Mouse (Mus musculus) lung, adult 2 months (tissue): ENCODE results near the gene Gtf3c1. TPM values are rescaled to one million over a fixed set of nuclear protein-coding genes. Genes with fewer than 3 reads are reported as not detected.

Experiments
- DNase-seq: peaks from one replicate; pipeline ENCODE4 v3.0.0; 2022
- H3K4me1 ChIP-seq: fragments of 200-500 bp; 2 replicates; pipeline ENCODE4 v1.6.1; 2011; ENCODE audit warnings: low read length; ENCODE audit not compliant: control insufficient read depth, insufficient read depth
- H3K4me3 ChIP-seq: fragments of 200-500 bp; replicated peaks from 2 replicates; pipeline ENCODE3; 2011; ENCODE audit warnings: low read depth, mild to moderate bottlenecking, control low read depth, low read length; ENCODE audit errors: extremely low read depth
- CTCF ChIP-seq: fragments of 200-500 bp; IDR thresholded peaks from 2 replicates; pipeline ENCODE4 v1.5.1; 2011; ENCODE audit warnings: mild to moderate bottlenecking, low read length, control low read depth; ENCODE audit not compliant: insufficient read depth
- POLR2A ChIP-seq: fragments of 200-500 bp; IDR thresholded peaks from 2 replicates; pipeline ENCODE4 v1.6.1; 2011; ENCODE audit warnings: low read depth, mild to moderate bottlenecking, control low read depth, low read length, borderline replicate concordance; ENCODE audit errors: extremely low read depth
- WGBS: fragments of 180-500 bp; shearing (Covaris S2); methylation state at CpG from one replicate; pipeline ENCODE4 v1.1.7; 2018; 5-methylcytosine and 5-hydroxymethylcytosine counted together
- polyA plus RNA-seq: library from polyadenylated mRNA; depleted of rRNA; stranded (reverse); fragments of >200 nt; gene quantifications from 2 replicates; pipeline ENCODE4 v1.2.3, GENCODE M21; 2012

Gtf3c1 gene
- polyA plus RNA-seq, 1 experiment = 68.4 TPM

- DNase-seq = peak; percentile 26
- no peak overlapping the region for H3K4me3 ChIP-seq
- TF ChIP-seq CTCF = no peak
- no peak for TF ChIP-seq POLR2A
- 72% methylated on average over 2 of the region's 2 CpGs for WGBS
- peaks cover 3% of the 10 kb centered on the region for H3K4me1 ChIP-seq
Measured at GRCm38 (mm10) chr7:125606265-125607164, 101.1 kb downstream of the Gtf3c1 start.

- Histone ChIP-seq H3K4me3 (peak overlapping the region; percentile 19), H3K4me1 (peaks cover 3% of the 10 kb centered on the region)
- TF ChIP-seq POLR2A (no peak), CTCF (no peak)
- WGBS = 41% methylated on average over 4 of the region's 4 CpGs
- no peak for DNase-seq
Measured at GRCm38 (mm10) chr7:125605725-125606139, 101.8 kb downstream of the Gtf3c1 start.

DNA sequence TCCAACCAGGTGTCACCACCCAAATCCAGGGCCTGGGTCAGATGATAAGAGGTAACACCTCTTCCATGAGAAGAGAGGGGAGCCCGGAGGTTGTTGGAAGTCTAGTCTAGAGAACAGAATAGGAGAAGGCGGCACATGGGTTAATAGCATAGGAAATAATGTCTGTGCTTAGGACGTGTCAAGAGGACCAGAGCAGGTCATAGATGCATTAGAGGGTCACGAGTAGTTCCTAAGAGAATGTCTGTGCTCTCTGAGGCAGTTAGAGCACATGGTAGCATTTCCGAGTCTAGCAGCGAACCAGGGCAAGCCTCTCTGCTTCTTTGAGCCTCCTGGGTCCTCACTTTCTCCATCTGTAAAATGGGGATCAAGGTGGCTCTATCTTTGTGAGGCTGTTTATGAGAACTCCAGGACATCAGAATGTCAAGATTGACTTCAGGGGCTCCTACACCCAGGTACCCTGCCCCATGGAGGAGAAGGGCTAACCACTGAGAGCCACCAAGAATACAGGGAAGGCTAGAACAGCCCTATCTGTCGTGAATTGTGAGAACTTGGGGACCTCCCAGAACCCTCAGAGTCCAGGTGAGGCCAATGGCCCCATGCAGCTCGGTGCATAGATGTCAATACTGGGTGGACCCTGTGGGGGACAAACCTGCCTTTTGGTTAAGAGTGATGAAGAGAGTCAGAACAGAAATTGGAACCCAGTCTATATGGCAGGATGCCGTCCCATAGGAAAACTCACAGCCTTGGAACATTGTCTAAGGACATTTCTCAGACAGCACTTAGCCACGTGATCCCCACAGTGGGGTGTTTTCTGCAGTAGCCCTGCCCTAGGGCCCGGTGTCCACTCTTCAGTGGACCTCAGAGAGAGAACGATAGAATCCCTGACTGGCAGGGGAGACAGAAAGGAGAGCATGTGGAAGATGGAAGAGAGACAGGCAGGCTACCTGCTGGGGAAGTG, 102.9 kb downstream of the Gtf3c1 start:
- 79% methylated on average over 12 of the region's 12 CpGs for WGBS
- Histone ChIP-seq H3K4me3 (peak overlapping the region; percentile 28), H3K4me1 (peaks cover 3% of the 10 kb centered on the region)
- no peak for DNase-seq
- TF ChIP-seq POLR2A = no peak
- no peak for TF ChIP-seq CTCF

- Histone ChIP-seq H3K4me3 (peak within 1 kb of the TSS; percentile 28), H3K4me1 (peaks cover 3% of the 10 kb centered on the region)
- TF ChIP-seq POLR2A (peak; percentile 26; the same call in 1 of the 2 replicates), CTCF (no peak)
- WGBS = 60% methylated on average over 11 of the region's 11 CpGs
- no peak for DNase-seq
Measured at GRCm38 (mm10) chr7:125603185-125603631, 104.4 kb downstream of the Gtf3c1 start, which contains the start of gene Il21r. TSS of gene Il21r (plus strand) at chr7:125603429.

GRCm38 (mm10) chr7:125601821-125602448, 105.6 kb downstream of the Gtf3c1 start:
- WGBS = 65% methylated on average over 11 of the region's 11 CpGs
- Histone ChIP-seq H3K4me1 (peaks cover 3% of the 10 kb centered on the region), H3K4me3 (no peak overlapping the region)
- TF ChIP-seq CTCF = no peak
- TF ChIP-seq POLR2A = no peak
- no peak for DNase-seq

DNA sequence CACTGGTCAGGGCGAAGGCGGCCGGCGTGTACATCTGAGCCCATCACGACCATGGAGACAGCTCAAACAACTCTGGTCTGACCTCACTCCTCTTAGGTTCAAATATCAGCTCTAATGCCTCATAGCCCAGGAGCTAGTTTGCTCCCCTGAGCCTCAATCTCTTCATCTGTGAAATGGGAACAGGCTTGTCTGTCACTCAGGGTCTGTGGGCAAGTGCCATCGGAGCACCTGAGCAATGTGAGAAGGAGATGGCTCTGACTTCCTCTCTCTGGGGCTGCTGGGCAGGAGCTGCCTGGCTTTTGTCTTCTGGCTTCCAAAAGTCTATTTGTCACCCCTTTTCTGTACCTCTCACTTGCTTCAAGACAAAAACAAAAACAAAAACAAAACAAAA, 106.3 kb downstream of the Gtf3c1 start:
- no peak for DNase-seq
- Histone ChIP-seq H3K4me1 (no peaks in the 10 kb centered on the region; the same call in 1 of the 2 replicates), H3K4me3 (no peak overlapping the region)
- no peak for TF ChIP-seq CTCF
- no peak for TF ChIP-seq POLR2A
- 87% methylated on average over 6 of the region's 6 CpGs for WGBS

DNA sequence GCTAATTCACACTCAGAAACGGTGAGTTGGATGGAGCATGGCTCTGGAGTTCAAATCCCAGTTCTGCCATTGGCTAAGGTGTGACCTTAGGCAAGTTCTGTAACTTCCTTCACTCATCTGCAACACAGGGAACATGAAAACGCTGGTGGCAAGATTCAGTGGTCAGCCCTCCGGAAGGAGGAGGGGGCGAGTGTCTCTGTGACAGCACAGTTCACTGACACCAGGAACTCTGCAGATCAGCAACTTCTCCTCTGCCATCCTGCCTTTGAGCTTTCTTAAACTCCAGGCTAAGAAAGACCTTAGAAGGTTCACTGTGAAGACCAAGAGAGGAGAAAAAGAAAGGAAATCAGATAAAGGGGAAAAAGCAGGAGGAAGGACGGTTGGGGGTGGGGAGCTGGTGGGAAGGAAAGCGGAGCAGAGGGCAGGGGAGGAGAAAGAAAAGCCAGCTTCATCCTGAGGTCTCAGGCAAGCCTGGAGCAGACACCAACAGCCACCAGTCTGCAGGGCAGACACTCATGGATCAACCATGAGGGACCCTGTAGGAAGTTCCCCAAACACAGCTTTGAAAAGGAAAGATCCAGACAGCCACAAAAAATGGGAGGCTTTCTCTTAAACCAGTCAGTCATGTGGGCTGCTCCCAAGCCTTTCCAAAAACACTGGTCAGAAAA, 106.8 kb downstream of the Gtf3c1 start:
- no peaks in the 10 kb centered on the region for H3K4me1 ChIP-seq
- TF ChIP-seq POLR2A = no peak
- no peak for TF ChIP-seq CTCF
- no peak overlapping the region for H3K4me3 ChIP-seq
- 26% methylated on average over 6 of the region's 6 CpGs for WGBS
- no peak for DNase-seq

GRCm38 (mm10) chr7:125600136-125600535, 107.4 kb downstream of the Gtf3c1 start:
- no peak for DNase-seq
- no peak for TF ChIP-seq POLR2A
- TF ChIP-seq CTCF = no peak
- Histone ChIP-seq H3K4me3 (no peak overlapping the region), H3K4me1 (no peaks in the 10 kb centered on the region)
- 64% methylated on average over 10 of the region's 10 CpGs for WGBS
